Mouse (Mus musculus): ENCODE measurements around the gene Hnf4a. TPM values are rescaled to one million over a fixed set of nuclear protein-coding genes. Genes with fewer than 3 reads are reported as not detected.

The Hnf4a gene
- total and polyA plus RNA-seq, 3 experiments = 0.39 to 1.1 TPM; not detected in 1

- no peak for DNase-seq (ENCODE audit: low read depth, low spot score)
- H3K9ac ChIP-seq (ENCODE audit: control insufficient read depth, low read depth, low read length, poor library complexity, severe bottlenecking) = no peak overlapping the region
- no peaks in the 10 kb centered on the region for H3K27me3 ChIP-seq (ENCODE audit: control insufficient read depth in 1 of 2, insufficient read depth in 2 of 2, low read length in 2 of 2)
- H3K27ac ChIP-seq (ENCODE audit: control insufficient read depth, low read depth, low read length) = no peak overlapping the region
- no peaks in the 10 kb centered on the region for H3K79me2 ChIP-seq (ENCODE audit: control insufficient read depth, insufficient read depth, low read length, poor library complexity)
- no peaks in the 10 kb centered on the region for H3K9me3 ChIP-seq (replicated peaks; ENCODE audit: insufficient read depth, low read length)
- H3K4me3 ChIP-seq (ENCODE audit: control insufficient read depth in 1 of 2, insufficient read depth in 1 of 2, low read depth in 2 of 2, low read length in 2 of 2) = no peak overlapping the region
- H3K4me1 ChIP-seq (ENCODE audit: control insufficient read depth in 1 of 2, insufficient read depth in 2 of 2, low read length in 2 of 2) = peaks cover 5 to 13% of the 10 kb centered on the region in 2 experiments
- TF ChIP-seq POLR2AphosphoS5 (IDR thresholded peaks at IDR 0.05; ENCODE audit: borderline replicate concordance, low read depth, low read length) = no peak
- TF ChIP-seq CHD1 (IDR thresholded peaks at IDR 0.05; ENCODE audit: low read depth, low read length) = no peak
- peak; percentile 8; the same call in 1 of the 2 replicates for TF ChIP-seq SIN3A (IDR thresholded peaks at IDR 0.05; ENCODE audit: low read length)
- no peak for TF ChIP-seq E2F4 (IDR thresholded peaks at IDR 0.05; ENCODE audit: borderline replicate concordance, low read depth, low read length)
- no peak for TF ChIP-seq MYC (IDR thresholded peaks at IDR 0.05; ENCODE audit: low read depth, low read length)
- no peak for TF ChIP-seq RAD21 (IDR thresholded peaks at IDR 0.05; ENCODE audit: low read depth, low read length)
- H3K36me3 ChIP-seq (ENCODE audit: control insufficient read depth in 1 of 2, insufficient read depth in 2 of 2, low read length in 2 of 2) = peaks cover 0 to 12% of the 10 kb centered on the region in 2 experiments; a peak in 2 of 4 replicates
These were observed 90.2 kb downstream of the Hnf4a start for GRCm38 (mm10) chr2:163596873-163597155.

DNA sequence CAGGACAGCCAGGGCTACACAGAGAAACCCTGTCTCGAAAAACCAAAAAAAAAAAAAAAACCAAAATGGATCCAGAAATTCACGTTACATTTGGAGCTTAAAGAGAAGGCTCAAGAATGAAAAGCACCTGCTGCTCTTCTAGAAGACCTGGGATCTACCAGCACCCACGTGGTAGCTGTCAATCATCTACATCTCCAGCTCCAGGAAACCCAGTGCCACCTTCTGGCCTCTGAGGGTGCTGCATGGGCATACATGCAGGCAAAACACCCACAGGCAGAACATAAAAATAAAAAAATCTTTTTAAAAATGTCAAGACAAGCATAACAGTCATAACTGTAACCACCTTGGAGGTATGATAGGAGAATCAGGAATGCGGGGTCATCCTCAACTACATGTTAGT lies 91.1 kb downstream of the Hnf4a start:
- DNase-seq (ENCODE audit: low read depth, low spot score) = peak; percentile 88
- Histone ChIP-seq H3K9ac (ENCODE audit: control insufficient read depth, low read depth, low read length, poor library complexity, severe bottlenecking) (no peak overlapping the region), H3K36me3 (ENCODE audit: control insufficient read depth in 1 of 2, insufficient read depth in 2 of 2, low read length in 2 of 2) (peaks cover 0 to 12% of the 10 kb centered on the region in 2 experiments; a peak in 2 of 4 replicates), H3K27me3 (ENCODE audit: control insufficient read depth in 1 of 2, insufficient read depth in 2 of 2, low read length in 2 of 2) (no peaks in the 10 kb centered on the region), H3K27ac (ENCODE audit: control insufficient read depth, low read depth, low read length) (no peak overlapping the region), H3K9me3 (replicated peaks; ENCODE audit: insufficient read depth, low read length) (no peaks in the 10 kb centered on the region), H3K79me2 (ENCODE audit: control insufficient read depth, insufficient read depth, low read length, poor library complexity) (peaks cover 5% of the 10 kb centered on the region), H3K4me3 (ENCODE audit: control insufficient read depth in 1 of 2, insufficient read depth in 1 of 2, low read depth in 2 of 2, low read length in 2 of 2) (no peak overlapping the region), H3K4me1 (ENCODE audit: control insufficient read depth in 1 of 2, insufficient read depth in 2 of 2, low read length in 2 of 2) (peaks cover 7 to 13% of the 10 kb centered on the region in 2 experiments)
- peak in 1 of 2 experiments; percentile 7; a peak in 1 of 4 replicates for TF ChIP-seq EP300 (IDR thresholded peaks at IDR 0.05; ENCODE audit: low read depth in 1 of 2, low read length in 2 of 2)
- TF ChIP-seq POLR2AphosphoS5 (IDR thresholded peaks at IDR 0.05; ENCODE audit: borderline replicate concordance, low read depth, low read length) = no peak
- peak; percentile 85 for TF ChIP-seq USF1 (IDR thresholded peaks at IDR 0.05; ENCODE audit: low read depth, low read length)
- peak; percentile 11; the same call in 1 of the 2 replicates for TF ChIP-seq ELF1 (IDR thresholded peaks at IDR 0.05; ENCODE audit: low read depth, low read length)
- TF ChIP-seq MXI1 (IDR thresholded peaks at IDR 0.05; ENCODE audit: low read depth, low read length) = peak; percentile 96
- 0 out of 2 replicates have a peak, but pooled peaks have one; percentile 26 for TF ChIP-seq HCFC1 (IDR thresholded peaks at IDR 0.05; ENCODE audit: low read depth, low read length)
- no peak for TF ChIP-seq MEF2A (IDR thresholded peaks at IDR 0.05; ENCODE audit: extremely low read depth, insufficient replicate concordance, low read depth, low read length, poor library complexity, severe bottlenecking)
- no peak for TF ChIP-seq MAZ (IDR thresholded peaks at IDR 0.05; ENCODE audit: low read depth, low read length)
- no peak for TF ChIP-seq ETS1 (IDR thresholded peaks at IDR 0.05; ENCODE audit: low read depth, low read length)
- no peak for TF ChIP-seq TAL1 (IDR thresholded peaks at IDR 0.05; ENCODE audit: low read length)
- no peak for TF ChIP-seq ZMIZ1 (IDR thresholded peaks at IDR 0.05; ENCODE audit: low read depth, low read length)
- no peak for TF ChIP-seq TBP (IDR thresholded peaks at IDR 0.05; ENCODE audit: low read depth, low read length)
- no peak for TF ChIP-seq KAT2A (conservative IDR thresholded peaks at IDR 0.05; ENCODE audit: low read depth, low read length)
- peak in 1 of 2 experiments; percentile 46; a peak in 1 of 4 replicates for TF ChIP-seq USF2 (IDR thresholded peaks at IDR 0.05; ENCODE audit: borderline replicate concordance in 1 of 2, insufficient read depth in 1 of 2, low read depth in 1 of 2, low read length in 2 of 2)
- peak; percentile 61 for TF ChIP-seq RAD21 (IDR thresholded peaks at IDR 0.05; ENCODE audit: low read depth, low read length)
- TF ChIP-seq NRF1 (IDR thresholded peaks at IDR 0.05; ENCODE audit: insufficient read depth, low read depth, low read length, poor library complexity, severe bottlenecking) = no peak
- no peak for TF ChIP-seq POLR2AphosphoS2 (IDR thresholded peaks at IDR 0.05; ENCODE audit: low read length)
- no peak for TF ChIP-seq MAFK (IDR thresholded peaks at IDR 0.05; ENCODE audit: borderline replicate concordance, low read depth, low read length)
- no peak for TF ChIP-seq E2F4 (IDR thresholded peaks at IDR 0.05; ENCODE audit: borderline replicate concordance, low read depth, low read length)
- peak; percentile 96 for TF ChIP-seq MYC (IDR thresholded peaks at IDR 0.05; ENCODE audit: low read depth, low read length)
- no peak for TF ChIP-seq NELFE (IDR thresholded peaks at IDR 0.05; ENCODE audit: low read depth, low read length)
- no peak for TF ChIP-seq GATA1 (IDR thresholded peaks at IDR 0.05; ENCODE audit: low read depth, low read length)
- peak; percentile 74 for TF ChIP-seq SIN3A (IDR thresholded peaks at IDR 0.05; ENCODE audit: low read length)
- TF ChIP-seq ZKSCAN1 (IDR thresholded peaks at IDR 0.05; ENCODE audit: low read depth, low read length) = no peak
- no peak for TF ChIP-seq RCOR1 (IDR thresholded peaks at IDR 0.05; ENCODE audit: low read depth, low read length)
- peak; percentile 38; the same call in 1 of the 2 replicates for TF ChIP-seq BHLHE40 (IDR thresholded peaks at IDR 0.05; ENCODE audit: borderline replicate concordance, low read depth, low read length)
- TF ChIP-seq MYB (IDR thresholded peaks at IDR 0.05; ENCODE audit: low read depth, low read length) = no peak
- no peak for TF ChIP-seq GABPA (IDR thresholded peaks at IDR 0.05; ENCODE audit: low read depth, low read length)
- TF ChIP-seq CHD1 (IDR thresholded peaks at IDR 0.05; ENCODE audit: low read depth, low read length) = no peak
- TF ChIP-seq MAX (IDR thresholded peaks at IDR 0.05; ENCODE audit: low read length) = peak; percentile 93

Data from MEL (cell line).